Mouse (Mus musculus): ENCODE results near the gene Coq6. TPM values are rescaled to one million over a fixed set of nuclear protein-coding genes. Genes with fewer than 3 reads are reported as not detected.
A peak's percentile ranks its signal among the peaks of the same experiment; 100 is the strongest.

Coq6 gene
- 63.3 and 70.5 TPM in 2 replicates for polyA plus RNA-seq (2012; rRNA removed)

DNA sequence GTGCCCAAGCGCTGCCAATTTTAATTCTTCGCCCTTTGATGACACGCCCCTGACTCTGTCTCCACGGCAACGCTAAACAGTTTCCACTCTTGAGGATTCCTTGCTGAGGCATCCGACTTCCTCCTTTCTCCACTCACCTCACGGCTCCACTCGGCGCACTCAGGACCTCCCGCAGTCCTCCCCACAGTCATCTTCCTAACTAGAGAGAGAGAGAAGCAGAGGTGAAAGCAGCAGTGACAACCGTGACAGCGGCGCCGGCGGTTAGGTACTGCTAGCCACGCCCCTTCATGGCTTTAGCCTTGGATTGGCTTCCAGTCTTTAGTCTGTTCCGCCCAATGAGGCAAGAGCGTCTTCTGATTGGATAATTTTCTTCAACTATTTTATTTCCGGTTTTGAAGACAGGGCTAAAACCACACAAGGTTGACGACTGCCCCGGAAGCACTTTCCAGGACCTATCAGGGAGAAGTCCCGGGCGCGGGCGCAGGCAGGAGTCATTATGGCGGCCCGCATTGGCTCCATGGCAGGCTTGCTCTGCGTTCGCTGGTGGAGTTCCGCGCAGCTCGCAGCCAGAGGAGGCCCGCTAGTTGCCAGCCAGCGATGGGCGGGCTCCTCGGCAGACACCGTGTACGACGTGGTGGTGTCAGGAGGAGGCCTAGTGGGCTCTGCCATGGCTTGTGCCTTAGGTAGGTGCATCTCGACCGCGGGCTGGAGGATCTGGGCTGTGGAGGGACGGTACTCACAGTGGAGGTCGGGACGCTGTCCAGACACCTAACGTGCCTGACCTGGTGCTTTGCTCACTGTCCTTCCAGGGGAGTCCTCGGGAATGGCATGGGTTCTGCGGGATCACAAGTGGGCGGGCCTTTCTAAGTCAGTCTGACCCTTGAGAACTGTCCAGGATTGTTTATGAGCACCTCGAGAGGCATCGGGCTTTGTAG, at the start of gene Coq6, which contains the start of gene Fam161b:
TSS of gene Coq6 (plus strand) at position 103 of the 935 bp plus-strand sequence.
TSS of gene Fam161b (minus strand) at position 279 of the 935 bp plus-strand sequence.
- H3K4me3 ChIP-seq (ENCODE audit: control insufficient read depth, insufficient read depth, low read length) = peak within 1 kb of the TSS; percentile 70
- H3K27ac ChIP-seq (ENCODE audit: control insufficient read depth, insufficient read depth, low read length) = no peak within 1 kb of the TSS
- H3K27me3 ChIP-seq (ENCODE audit: control insufficient read depth, insufficient read depth, low read length) = no peaks in the 10 kb centered on the region
- H3K36me3 ChIP-seq (ENCODE audit: control insufficient read depth, insufficient read depth, low read length) = no peaks in the 10 kb centered on the region
- DNase-seq = peak; percentile 94
- TF ChIP-seq CTCF (IDR thresholded peaks at IDR 0.05; ENCODE audit: borderline replicate concordance, control insufficient read depth, extremely low read depth, insufficient read depth, low read length, poor library complexity) (no peak), POLR2A (IDR thresholded peaks at IDR 0.05; ENCODE audit: control insufficient read depth, extremely low read depth, insufficient read depth, low read length, poor library complexity) (peak; percentile 63)
- whole genome bisulfite sequencing = under 1% methylated on average over 51 of the region's 51 CpGs
- H3K4me1 ChIP-seq (replicated peaks; ENCODE audit: control insufficient read depth, insufficient read depth, low read length) = peaks cover 3% of the 10 kb centered on the region

DNA sequence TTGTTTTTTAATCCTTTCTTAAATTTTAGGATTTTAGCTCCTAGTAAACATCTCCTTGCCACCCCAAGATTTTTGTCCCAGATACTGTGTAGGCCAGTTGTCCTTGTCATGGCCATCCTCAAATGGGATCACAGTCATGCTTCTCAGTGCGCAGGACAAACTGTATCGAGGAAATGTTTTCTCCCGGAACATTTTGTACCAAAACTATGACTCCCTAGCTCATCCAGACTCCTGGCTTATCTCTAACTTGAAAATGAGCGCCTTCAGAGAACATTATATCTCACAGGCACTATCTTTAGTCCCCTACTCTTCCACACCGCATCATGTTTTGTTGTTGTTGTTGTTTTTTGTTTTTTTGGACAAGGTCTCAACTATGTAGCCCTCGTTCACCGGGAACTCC, 45.5 kb upstream of the Coq6 start:
- TF ChIP-seq POLR2A (IDR thresholded peaks at IDR 0.05; ENCODE audit: control insufficient read depth, extremely low read depth, insufficient read depth, low read length, poor library complexity) (no peak), CTCF (IDR thresholded peaks at IDR 0.05; ENCODE audit: borderline replicate concordance, control insufficient read depth, extremely low read depth, insufficient read depth, low read length, poor library complexity) (no peak)
- 63% methylated on average over 7 of the region's 7 CpGs for WGBS
- H3K27me3 ChIP-seq (ENCODE audit: control insufficient read depth, insufficient read depth, low read length) = no peaks in the 10 kb centered on the region
- DNase-seq = no peak
- H3K27ac ChIP-seq (ENCODE audit: control insufficient read depth, insufficient read depth, low read length) = no peak overlapping the region; the same call in 1 of the 2 replicates
- no peaks in the 10 kb centered on the region for H3K36me3 ChIP-seq (ENCODE audit: control insufficient read depth, insufficient read depth, low read length)
- H3K4me3 ChIP-seq (ENCODE audit: control insufficient read depth, insufficient read depth, low read length) = no peak overlapping the region
- H3K4me1 ChIP-seq (replicated peaks; ENCODE audit: control insufficient read depth, insufficient read depth, low read length) = peaks cover 5% of the 10 kb centered on the region

GRCm38 (mm10) chr12:84316721-84317621, 44.5 kb upstream of the Coq6 start, which contains the start of gene Zfp410:
Gene Zfp410 (plus strand): TSS chr12:84316852.
- Histone ChIP-seq H3K4me3 (ENCODE audit: control insufficient read depth, insufficient read depth, low read length) (peak within 1 kb of the TSS; percentile 99), H3K36me3 (ENCODE audit: control insufficient read depth, insufficient read depth, low read length) (no peaks in the 10 kb centered on the region), H3K4me1 (replicated peaks; ENCODE audit: control insufficient read depth, insufficient read depth, low read length) (peaks cover 5% of the 10 kb centered on the region), H3K27me3 (ENCODE audit: control insufficient read depth, insufficient read depth, low read length) (no peaks in the 10 kb centered on the region), H3K27ac (ENCODE audit: control insufficient read depth, insufficient read depth, low read length) (peak within 1 kb of the TSS; percentile 74)
- TF ChIP-seq POLR2A (IDR thresholded peaks at IDR 0.05; ENCODE audit: control insufficient read depth, extremely low read depth, insufficient read depth, low read length, poor library complexity) = peak; percentile 77
- TF ChIP-seq CTCF (IDR thresholded peaks at IDR 0.05; ENCODE audit: borderline replicate concordance, control insufficient read depth, extremely low read depth, insufficient read depth, low read length, poor library complexity) = peak; percentile 29; the same call in 1 of the 2 replicates
- peak; percentile 85 for DNase-seq
- WGBS = under 1% methylated on average over 77 of the region's 77 CpGs

DNA sequence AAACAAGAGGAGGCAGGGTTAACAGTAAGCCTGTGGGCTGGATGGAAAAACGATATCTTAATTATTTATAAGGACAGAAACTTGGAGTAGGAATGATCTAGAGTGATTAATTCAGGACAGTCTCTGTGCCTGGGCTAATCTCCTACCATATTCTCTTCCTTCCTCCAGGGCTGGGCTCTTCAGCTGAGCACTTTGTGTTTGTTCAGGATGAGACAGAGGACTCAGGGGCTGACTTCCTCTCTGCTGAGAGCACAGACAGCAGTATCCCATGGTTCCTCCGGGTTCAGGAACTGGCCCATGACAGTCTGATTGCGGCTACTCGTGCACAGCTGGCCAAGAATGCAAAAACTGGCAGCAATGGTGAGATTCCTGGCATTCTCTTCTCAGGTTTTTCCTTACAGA, 34.3 kb upstream of the Coq6 start:
- no peaks in the 10 kb centered on the region for H3K27me3 ChIP-seq (ENCODE audit: control insufficient read depth, insufficient read depth, low read length)
- no peak overlapping the region for H3K4me3 ChIP-seq (ENCODE audit: control insufficient read depth, insufficient read depth, low read length)
- H3K4me1 ChIP-seq (replicated peaks; ENCODE audit: control insufficient read depth, insufficient read depth, low read length) = no peaks in the 10 kb centered on the region
- H3K27ac ChIP-seq (ENCODE audit: control insufficient read depth, insufficient read depth, low read length) = no peak overlapping the region
- 87% methylated on average over 4 of the region's 4 CpGs for WGBS
- no peak for DNase-seq
- TF ChIP-seq CTCF (IDR thresholded peaks at IDR 0.05; ENCODE audit: borderline replicate concordance, control insufficient read depth, extremely low read depth, insufficient read depth, low read length, poor library complexity) (no peak), POLR2A (IDR thresholded peaks at IDR 0.05; ENCODE audit: control insufficient read depth, extremely low read depth, insufficient read depth, low read length, poor library complexity) (no peak)
- peaks cover 60% of the 10 kb centered on the region for H3K36me3 ChIP-seq (ENCODE audit: control insufficient read depth, insufficient read depth, low read length)

GRCm38 (mm10) chr12:84336963-84337625, 24.4 kb upstream of the Coq6 start:
- H3K27ac ChIP-seq (ENCODE audit: control insufficient read depth, insufficient read depth, low read length) = no peak overlapping the region
- TF ChIP-seq CTCF (IDR thresholded peaks at IDR 0.05; ENCODE audit: borderline replicate concordance, control insufficient read depth, extremely low read depth, insufficient read depth, low read length, poor library complexity) (no peak), POLR2A (IDR thresholded peaks at IDR 0.05; ENCODE audit: control insufficient read depth, extremely low read depth, insufficient read depth, low read length, poor library complexity) (no peak)
- H3K36me3 ChIP-seq (ENCODE audit: control insufficient read depth, insufficient read depth, low read length) = peaks cover 79% of the 10 kb centered on the region
- no peaks in the 10 kb centered on the region for H3K4me1 ChIP-seq (replicated peaks; ENCODE audit: control insufficient read depth, insufficient read depth, low read length)
- no peak for DNase-seq
- 66% methylated on average over 11 of the region's 11 CpGs for WGBS
- H3K4me3 ChIP-seq (ENCODE audit: control insufficient read depth, insufficient read depth, low read length) = no peak overlapping the region
- H3K27me3 ChIP-seq (ENCODE audit: control insufficient read depth, insufficient read depth, low read length) = no peaks in the 10 kb centered on the region

Measured in thymus, adult 2 months (tissue).